Mouse (Mus musculus): Measurements from ENCODE around the gene Mtm1. TPM values are rescaled to one million over a fixed set of nuclear protein-coding genes. Genes with fewer than 3 reads are reported as not detected.

The Mtm1 gene
- 12.2 TPM for polyA plus RNA-seq (2017; shearing (Covaris generic))

GRCm38 (mm10) chrX:71210467-71210866, at the start of gene Mtm1:
TSS of gene Mtm1 (plus strand) at chrX:71210767.

GRCm38 (mm10) chrX:71364554-71364991, 154.0 kb downstream of the Mtm1 start, which contains the start of gene Mtmr1:
TSS of gene Mtmr1 (plus strand) at chrX:71364760.

Other genes starting within 250 kb of the Mtm1 start
- not detected for gene Mamld1, start 160.5 kb upstream of the Mtm1 start, polyA plus RNA-seq (2017; shearing (Covaris generic))
- 8.4 TPM for gene Mtmr1, start 154.0 kb downstream of the Mtm1 start, polyA plus RNA-seq (2017; shearing (Covaris generic))